Mouse (Mus musculus): ENCODE results near the gene Gm20824. TPM values are rescaled to one million over a fixed set of nuclear protein-coding genes. Genes with fewer than 3 reads are reported as not detected.
"Not testable (repeated sequence)": the region's sequence is repeated elsewhere in the genome, so short reads cannot be mapped to it uniquely, and the experiment has no call there.

Gm20824 gene
- not detected for total RNA-seq (2021)

GRCm38 (mm10) chrY:8257607-8258006, at the start of gene Gm20824:
TSS of gene Gm20824 (plus strand) at chrY:8257907.
- DNase-seq (ENCODE audit: low spot score); intact Hi-C loops (cut with DNase I): not testable (repeated sequence)

Other genes starting within 250 kb of the Gm20824 start
- not detected for gene Gm20825, start 186.4 kb upstream of the Gm20824 start, total RNA-seq (2021)